Mouse (Mus musculus): ENCODE data around the gene Gm4969. TPM values are rescaled to one million over a fixed set of nuclear protein-coding genes. Genes with fewer than 3 reads are reported as not detected.

The Gm4969 gene
- polyA plus RNA-seq, 1 experiment from 2014 or later = 2.0 TPM

DNA sequence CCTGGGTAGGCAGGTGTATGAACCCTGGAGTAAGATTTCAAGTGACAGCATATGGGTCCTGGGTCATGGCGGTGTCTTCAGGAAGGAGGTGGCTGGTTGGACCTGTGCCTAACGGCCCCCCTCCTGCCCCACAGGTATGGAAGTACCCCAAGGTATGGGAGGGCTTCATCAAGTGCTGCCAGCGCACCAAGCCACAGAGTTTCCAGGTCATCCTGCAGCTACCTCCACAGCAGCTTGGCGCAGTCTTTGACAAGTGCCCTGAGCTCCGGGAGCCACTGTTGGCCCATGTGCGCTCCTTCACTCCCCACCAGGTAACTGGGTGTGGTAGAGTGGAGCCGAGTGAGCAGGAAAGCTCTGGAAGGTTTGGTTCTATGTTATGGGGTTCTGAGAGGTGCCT, 65.0 kb downstream of the Gm4969 start:
- WGBS = 92% methylated on average over 7 of the region's 7 CpGs
- ATAC-seq (replicated peaks; ENCODE audit: low FRiP score, low read depth) (no peak), DNase-seq (ENCODE audit: low spot score) (no peak)
- no peak for TF ChIP-seq CTCF (IDR thresholded peaks at IDR 0.05; ENCODE audit: low read depth)
- H3K4me2 ChIP-seq (ENCODE audit: low read length) = no peak overlapping the region
- H3K9ac ChIP-seq (ENCODE audit: low read depth, low read length) = no peak overlapping the region
- H3K36me3 ChIP-seq (ENCODE audit: insufficient read depth, low read length) = peaks cover 33% of the 10 kb centered on the region
- H3K27ac ChIP-seq = no peak overlapping the region
- no peaks in the 10 kb centered on the region for H3K4me1 ChIP-seq (replicated peaks; ENCODE audit: insufficient read depth, low read length)
- no peaks in the 10 kb centered on the region for H3K27me3 ChIP-seq (ENCODE audit: insufficient read depth, low read length)
- H3K4me3 ChIP-seq (replicated peaks; ENCODE audit: low read depth, low read length) = no peak overlapping the region
- H3K9me3 ChIP-seq (replicated peaks; ENCODE audit: low read length) = no peaks in the 10 kb centered on the region

GRCm38 (mm10) chr7:19052345-19053135, 65.6 kb downstream of the Gm4969 start:
- Histone ChIP-seq H3K9ac (ENCODE audit: low read depth, low read length) (no peak overlapping the region), H3K27me3 (ENCODE audit: insufficient read depth, low read length) (no peaks in the 10 kb centered on the region), H3K27ac (no peak overlapping the region), H3K4me1 (replicated peaks; ENCODE audit: insufficient read depth, low read length) (no peaks in the 10 kb centered on the region), H3K4me2 (ENCODE audit: low read length) (no peak overlapping the region), H3K36me3 (ENCODE audit: insufficient read depth, low read length) (peaks cover 35% of the 10 kb centered on the region), H3K4me3 (replicated peaks; ENCODE audit: low read depth, low read length) (no peak overlapping the region), H3K9me3 (replicated peaks; ENCODE audit: low read length) (no peaks in the 10 kb centered on the region)
- TF ChIP-seq CTCF (IDR thresholded peaks at IDR 0.05; ENCODE audit: low read depth) = no peak
- DNase-seq (ENCODE audit: low spot score) (no peak), ATAC-seq (replicated peaks; ENCODE audit: low FRiP score, low read depth) (no peak)
- WGBS = 88% methylated on average over 15 of the region's 15 CpGs

GRCm38 (mm10) chr7:19051161-19051560, 67.0 kb downstream of the Gm4969 start:
- 63% methylated on average over 4 of the region's 4 CpGs for WGBS
- Histone ChIP-seq H3K9me3 (replicated peaks; ENCODE audit: low read length) (no peaks in the 10 kb centered on the region), H3K4me3 (replicated peaks; ENCODE audit: low read depth, low read length) (no peak overlapping the region), H3K27ac (no peak overlapping the region), H3K9ac (ENCODE audit: low read depth, low read length) (no peak overlapping the region), H3K4me1 (replicated peaks; ENCODE audit: insufficient read depth, low read length) (no peaks in the 10 kb centered on the region), H3K36me3 (ENCODE audit: insufficient read depth, low read length) (peaks cover 49% of the 10 kb centered on the region), H3K27me3 (ENCODE audit: insufficient read depth, low read length) (no peaks in the 10 kb centered on the region), H3K4me2 (ENCODE audit: low read length) (no peak overlapping the region)
- DNase-seq (ENCODE audit: low spot score) (no peak), ATAC-seq (replicated peaks; ENCODE audit: low FRiP score, low read depth) (no peak)
- TF ChIP-seq CTCF (IDR thresholded peaks at IDR 0.05; ENCODE audit: low read depth) = no peak

DNA sequence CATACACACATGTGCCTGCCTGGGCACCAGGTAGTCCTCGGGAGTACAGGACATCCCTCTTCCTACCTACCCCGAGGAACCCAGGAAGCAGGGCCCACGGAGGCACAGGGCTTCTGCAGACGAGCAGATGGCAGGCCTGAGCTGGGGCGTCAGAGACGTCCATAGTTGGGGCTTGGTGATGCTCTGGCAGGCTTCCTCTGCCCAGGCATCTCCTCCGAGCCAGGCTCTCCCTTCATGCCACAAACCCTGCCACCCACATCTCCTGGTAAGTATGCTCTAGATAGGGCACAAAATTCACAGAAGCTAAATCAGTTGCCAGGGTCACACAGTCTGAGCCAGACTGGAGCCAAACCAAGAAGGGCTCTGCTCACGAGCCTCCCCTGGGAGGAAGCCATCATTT, 68.0 kb downstream of the Gm4969 start:
- no peaks in the 10 kb centered on the region for H3K9me3 ChIP-seq (replicated peaks; ENCODE audit: low read length)
- H3K9ac ChIP-seq (ENCODE audit: low read depth, low read length) = no peak overlapping the region
- H3K4me2 ChIP-seq (ENCODE audit: low read length) = no peak overlapping the region
- TF ChIP-seq CTCF (IDR thresholded peaks at IDR 0.05; ENCODE audit: low read depth) = no peak
- 88% methylated on average over 8 of the region's 8 CpGs for WGBS
- no peak overlapping the region for H3K4me3 ChIP-seq (replicated peaks; ENCODE audit: low read depth, low read length)
- no peaks in the 10 kb centered on the region for H3K27me3 ChIP-seq (ENCODE audit: insufficient read depth, low read length)
- no peak for DNase-seq (ENCODE audit: low spot score)
- no peak overlapping the region for H3K27ac ChIP-seq
- H3K4me1 ChIP-seq (replicated peaks; ENCODE audit: insufficient read depth, low read length) = no peaks in the 10 kb centered on the region
- H3K36me3 ChIP-seq (ENCODE audit: insufficient read depth, low read length) = peaks cover 58% of the 10 kb centered on the region
- no peak for ATAC-seq (replicated peaks; ENCODE audit: low FRiP score, low read depth)

DNA sequence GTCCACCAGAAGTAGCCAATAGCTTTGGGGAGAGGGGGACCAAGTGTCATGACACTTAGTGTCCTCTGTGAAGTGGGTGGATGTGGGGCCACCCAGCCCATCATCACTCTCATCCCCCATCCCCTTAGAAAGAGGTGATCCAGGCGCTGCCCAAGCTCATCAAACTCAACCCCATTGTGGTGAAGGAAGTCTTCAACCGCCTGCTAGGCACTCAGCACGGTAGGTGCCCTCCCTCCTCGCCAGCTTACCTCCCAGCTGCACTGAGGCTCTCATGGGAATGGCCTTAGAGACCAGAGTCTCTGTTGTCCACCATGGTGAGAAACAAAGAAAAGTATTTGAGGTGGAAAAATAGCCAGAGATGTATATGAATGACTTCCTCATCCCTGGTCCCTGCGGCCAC, 68.9 kb downstream of the Gm4969 start:
- no peak for TF ChIP-seq CTCF (IDR thresholded peaks at IDR 0.05; ENCODE audit: low read depth)

More for the DNA sequence above, 68.9 kb downstream of the Gm4969 start:
- DNase-seq (ENCODE audit: low spot score) (no peak), ATAC-seq (replicated peaks; ENCODE audit: low FRiP score, low read depth) (no peak)
- Histone ChIP-seq H3K4me3 (replicated peaks; ENCODE audit: low read depth, low read length) (no peak overlapping the region), H3K4me2 (ENCODE audit: low read length) (no peak overlapping the region), H3K9me3 (replicated peaks; ENCODE audit: low read length) (no peaks in the 10 kb centered on the region), H3K36me3 (ENCODE audit: insufficient read depth, low read length) (peaks cover 67% of the 10 kb centered on the region), H3K27ac (no peak overlapping the region), H3K27me3 (ENCODE audit: insufficient read depth, low read length) (no peaks in the 10 kb centered on the region), H3K9ac (ENCODE audit: low read depth, low read length) (no peak overlapping the region), H3K4me1 (replicated peaks; ENCODE audit: insufficient read depth, low read length) (no peaks in the 10 kb centered on the region)
- 87% methylated on average over 5 of the region's 5 CpGs for WGBS

Small RNA genes lying within 50 kb of the gene (microRNA-seq; reads per million reads assigned to microRNA genes)
- not detected for gene Mir3100

Other genes starting within 250 kb of the Gm4969 start
- gene Pglyrp1, start 247.0 kb downstream of the Gm4969 start, polyA plus RNA-seq (2015; fragmentation: Nextera tagmentation; extraction: Ambion mirVana) = 2.6 and 3.2 TPM in 2 replicates
- 22.4 and 26.3 TPM in 2 replicates for gene Ccdc61, start 208.0 kb downstream of the Gm4969 start, polyA plus RNA-seq (2015; fragmentation: Nextera tagmentation; extraction: Ambion mirVana)
- gene Nova2, start 192.5 kb downstream of the Gm4969 start, polyA plus RNA-seq (2015; fragmentation: Nextera tagmentation; extraction: Ambion mirVana) = 0.55 and 0.58 TPM in 2 replicates
- 0.09 TPM in 1 of 2 replicates, not detected in the other for gene Nanos2, start 131.0 kb downstream of the Gm4969 start, polyA plus RNA-seq (2015; fragmentation: Nextera tagmentation; extraction: Ambion mirVana)
- 3.3 and 3.6 TPM in 2 replicates for gene Mypop, start 127.1 kb downstream of the Gm4969 start, polyA plus RNA-seq (2015; fragmentation: Nextera tagmentation; extraction: Ambion mirVana)
- gene Irf2bp1, start 114.3 kb downstream of the Gm4969 start, polyA plus RNA-seq (2015; fragmentation: Nextera tagmentation; extraction: Ambion mirVana) = 15.2 and 17.3 TPM in 2 replicates
- 0.53 and 0.57 TPM in 2 replicates for gene Foxa3, start 94.8 kb downstream of the Gm4969 start, polyA plus RNA-seq (2015; fragmentation: Nextera tagmentation; extraction: Ambion mirVana)
- 16.6 and 17.6 TPM in 2 replicates for gene Sympk, start 94.0 kb downstream of the Gm4969 start, polyA plus RNA-seq (2015; fragmentation: Nextera tagmentation; extraction: Ambion mirVana)
- not detected in 2 replicates for gene Rsph6a, start 63.7 kb downstream of the Gm4969 start, polyA plus RNA-seq (2015; fragmentation: Nextera tagmentation; extraction: Ambion mirVana)
- gene Dmwd, start 42.1 kb downstream of the Gm4969 start, polyA plus RNA-seq (2015; fragmentation: Nextera tagmentation; extraction: Ambion mirVana) = 12.2 and 16.9 TPM in 2 replicates
- gene Dmpk, start 34.5 kb downstream of the Gm4969 start, polyA plus RNA-seq (2015; fragmentation: Nextera tagmentation; extraction: Ambion mirVana) = 9.4 and 11.6 TPM in 2 replicates
- gene Six5, start 23.8 kb downstream of the Gm4969 start, polyA plus RNA-seq (2015; fragmentation: Nextera tagmentation; extraction: Ambion mirVana) = 7.6 and 7.9 TPM in 2 replicates
- gene Fbxo46, start 1.5 kb upstream of the Gm4969 start, polyA plus RNA-seq (2015; fragmentation: Nextera tagmentation; extraction: Ambion mirVana) = 12.1 and 13.0 TPM in 2 replicates
- 13.3 and 15.4 TPM in 2 replicates for gene Qpctl, start 30.9 kb upstream of the Gm4969 start, polyA plus RNA-seq (2015; fragmentation: Nextera tagmentation; extraction: Ambion mirVana)
- 119 and 127 TPM in 2 replicates for gene Snrpd2, start 31.4 kb upstream of the Gm4969 start, polyA plus RNA-seq (2015; fragmentation: Nextera tagmentation; extraction: Ambion mirVana)
- gene Gipr, start 47.8 kb upstream of the Gm4969 start, polyA plus RNA-seq (2015; fragmentation: Nextera tagmentation; extraction: Ambion mirVana) = 0.08 and 0.09 TPM in 2 replicates
- gene Eml2, start 58.1 kb upstream of the Gm4969 start, polyA plus RNA-seq (2015; fragmentation: Nextera tagmentation; extraction: Ambion mirVana) = 10.6 and 13.1 TPM in 2 replicates
- 5.1 and 5.2 TPM in 2 replicates for gene Gpr4, start 94.2 kb upstream of the Gm4969 start, polyA plus RNA-seq (2015; fragmentation: Nextera tagmentation; extraction: Ambion mirVana)
- gene Opa3, start 110.0 kb upstream of the Gm4969 start, polyA plus RNA-seq (2015; fragmentation: Nextera tagmentation; extraction: Ambion mirVana) = 30.4 and 30.5 TPM in 2 replicates
- gene Vasp, start 153.4 kb upstream of the Gm4969 start, polyA plus RNA-seq (2015; fragmentation: Nextera tagmentation; extraction: Ambion mirVana) = 89.4 and 94.4 TPM in 2 replicates
- gene Ppm1n, start 161.7 kb upstream of the Gm4969 start, polyA plus RNA-seq (2015; fragmentation: Nextera tagmentation; extraction: Ambion mirVana) = 0.18 TPM in 1 of 2 replicates, not detected in the other
- gene Rtn2, start 164.3 kb upstream of the Gm4969 start, polyA plus RNA-seq (2015; fragmentation: Nextera tagmentation; extraction: Ambion mirVana) = 7.3 and 7.4 TPM in 2 replicates
- gene Fosb, start 191.7 kb upstream of the Gm4969 start, polyA plus RNA-seq (2015; fragmentation: Nextera tagmentation; extraction: Ambion mirVana) = 0.11 TPM in 2 replicates
- 68.4 and 68.8 TPM in 2 replicates for gene Ercc1, start 226.4 kb upstream of the Gm4969 start, polyA plus RNA-seq (2015; fragmentation: Nextera tagmentation; extraction: Ambion mirVana)
- gene Cd3eap, start 241.1 kb upstream of the Gm4969 start, polyA plus RNA-seq (2015; fragmentation: Nextera tagmentation; extraction: Ambion mirVana) = 16.7 and 17.7 TPM in 2 replicates
- 3.0 and 4.0 TPM in 2 replicates for gene Ppp1r13l, start 241.4 kb upstream of the Gm4969 start, polyA plus RNA-seq (2015; fragmentation: Nextera tagmentation; extraction: Ambion mirVana)